Mouse (Mus musculus): ENCODE measurements around the gene Cdan1.

The Cdan1 gene

DNA sequence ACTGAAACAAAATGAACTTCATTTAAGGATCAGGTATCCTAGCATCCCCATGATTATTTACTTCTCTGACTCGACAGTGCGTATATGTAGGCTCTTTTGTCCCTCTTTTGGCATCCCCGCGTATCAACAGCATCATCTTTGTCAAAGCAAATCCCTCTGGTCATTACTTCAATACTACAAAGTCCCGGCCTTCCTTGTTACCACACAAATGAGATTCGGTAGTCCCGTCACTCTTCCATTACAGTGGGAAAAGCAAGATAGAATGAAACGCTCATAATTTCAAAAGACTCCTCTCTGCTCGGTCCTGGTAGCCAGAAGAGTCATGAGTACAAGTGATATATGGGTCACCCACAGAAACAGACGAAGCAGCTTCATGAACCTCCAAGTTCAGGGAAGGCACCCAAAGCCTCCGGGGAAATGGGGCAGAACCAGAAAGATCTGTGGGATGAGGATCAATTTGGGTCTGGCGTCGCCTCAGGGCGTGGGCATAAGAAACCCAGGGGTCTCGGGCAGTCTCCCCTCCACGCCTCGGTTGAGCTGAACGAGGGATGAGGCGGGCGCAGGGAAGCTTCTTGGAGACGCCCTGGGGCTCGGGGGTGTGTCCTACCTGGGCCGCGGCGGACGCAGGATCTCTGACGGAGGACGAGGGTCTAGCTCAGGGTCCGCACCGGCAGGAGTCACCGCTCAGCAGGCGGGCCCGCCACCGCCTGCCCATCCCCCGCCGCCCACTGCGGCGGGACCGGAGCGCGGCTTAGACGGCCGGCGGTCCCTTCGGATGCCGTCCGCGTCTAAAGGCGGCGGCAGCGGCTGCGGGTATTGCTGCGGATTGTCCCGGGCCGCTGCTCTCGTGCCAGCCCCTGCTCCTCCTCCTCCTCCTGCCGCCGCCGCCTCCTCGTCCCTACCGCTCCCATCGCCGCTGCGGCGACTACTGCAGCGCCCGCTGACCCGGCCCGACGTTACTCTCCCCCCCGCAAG lies at the start of gene Cdan1:
Cdan1 (minus strand) TSS at position 680 of the 975 bp plus-strand sequence.
- DNase-seq (ENCODE audit: low spot score), result peak; percentile 21

DNA sequence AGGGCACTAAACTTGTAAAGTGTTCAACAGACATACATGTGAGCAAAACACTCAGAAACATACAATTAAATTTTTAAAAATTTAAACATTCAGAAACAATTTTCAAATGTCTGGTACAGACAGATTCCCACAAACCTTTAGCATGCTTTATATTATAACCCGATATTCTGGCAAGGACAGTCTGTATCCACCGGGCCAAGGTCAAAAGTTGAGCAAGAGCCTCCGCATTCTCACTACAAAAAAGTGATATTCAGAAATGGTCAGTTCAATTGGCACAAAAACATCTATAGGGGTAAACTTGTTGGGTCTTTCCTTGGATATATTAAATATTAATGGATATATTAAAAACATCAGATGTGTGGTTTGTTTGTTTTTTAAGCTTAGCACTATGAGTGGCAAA lies 46.4 kb upstream of the Cdan1 start:
- no peak for DNase-seq (ENCODE audit: low spot score)

DNA sequence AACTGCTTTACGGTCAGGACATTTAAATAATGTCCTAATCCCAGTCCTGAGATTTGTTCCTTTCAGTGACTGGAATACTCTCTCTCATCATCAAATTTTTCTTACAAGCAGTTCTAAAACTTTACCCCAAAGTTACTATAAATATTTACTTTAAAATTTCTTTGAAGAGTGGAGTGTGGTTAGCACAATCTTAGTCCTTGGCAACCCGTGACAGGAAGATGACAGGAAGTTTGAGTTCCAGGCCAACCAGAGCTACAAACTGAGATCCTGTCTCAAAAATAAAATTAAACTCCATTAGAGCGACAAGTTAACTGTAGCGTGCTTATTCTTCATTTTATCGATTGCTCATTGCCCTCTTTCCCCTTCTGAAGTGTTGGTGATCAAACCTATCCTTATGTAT lies 37.7 kb upstream of the Cdan1 start:
- peak; percentile 7 for DNase-seq (ENCODE audit: low spot score)

DNA sequence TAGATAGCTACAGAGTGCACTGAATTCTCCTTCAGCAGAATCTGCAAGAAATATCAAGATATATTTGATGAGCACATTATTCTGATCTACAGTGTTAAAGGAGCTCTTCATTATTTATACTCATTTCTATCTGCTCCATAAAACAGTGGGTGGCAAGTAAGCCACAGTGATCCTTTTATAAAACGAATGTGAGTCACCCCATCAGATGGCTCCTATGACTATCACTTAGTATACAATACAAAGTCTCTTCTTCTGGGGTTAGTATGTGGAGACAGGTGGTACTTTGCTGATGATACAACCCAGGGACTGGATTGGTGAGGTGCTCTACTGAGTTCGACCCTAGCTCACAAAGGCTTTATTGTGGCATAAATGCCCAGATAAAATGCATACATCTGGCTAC lies 23.3 kb upstream of the Cdan1 start:
- DNase-seq (ENCODE audit: low spot score), result no peak

DNA sequence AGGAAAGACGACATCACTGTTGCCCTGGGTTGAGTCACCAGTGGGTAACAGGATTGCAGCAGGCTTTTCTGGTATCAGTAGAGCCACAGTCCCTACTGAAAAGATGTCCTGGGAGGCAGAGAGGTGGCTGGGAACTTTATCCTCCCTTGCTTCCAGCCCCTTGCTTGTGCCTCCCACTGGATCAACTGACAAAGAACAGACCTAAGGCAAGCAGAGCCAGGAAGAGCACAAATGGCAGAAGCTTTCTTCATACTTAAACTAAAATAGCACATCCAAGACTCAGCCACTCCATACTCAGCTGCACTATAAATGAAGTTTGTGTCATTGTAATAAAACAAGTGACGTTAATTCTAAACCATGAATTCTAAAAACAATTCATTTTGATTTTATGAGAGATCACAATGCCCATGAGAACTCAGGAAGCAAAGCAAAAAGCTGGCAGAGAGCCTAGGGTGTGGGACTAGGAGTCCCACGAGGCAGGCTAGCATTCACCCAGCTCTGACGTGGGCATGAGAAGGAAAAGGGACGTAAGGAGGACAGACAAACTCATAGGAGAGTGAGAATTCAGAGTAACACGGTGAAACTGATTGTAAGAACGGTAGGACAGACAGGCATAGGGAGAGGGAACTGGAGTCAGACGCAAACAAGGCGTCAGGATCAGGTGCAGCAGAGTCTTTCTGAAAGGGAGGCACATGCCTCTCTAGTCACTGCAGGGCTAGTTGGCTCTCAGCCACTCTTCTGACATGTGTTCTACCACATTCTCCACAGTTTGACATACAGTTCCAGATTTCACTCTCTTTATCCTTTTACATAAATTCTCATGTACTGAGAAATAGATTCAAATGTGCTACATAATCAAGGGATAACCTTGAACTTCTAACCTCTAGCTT lies 21.8 kb upstream of the Cdan1 start:
- DNase-seq (ENCODE audit: low spot score), result no peak

DNA sequence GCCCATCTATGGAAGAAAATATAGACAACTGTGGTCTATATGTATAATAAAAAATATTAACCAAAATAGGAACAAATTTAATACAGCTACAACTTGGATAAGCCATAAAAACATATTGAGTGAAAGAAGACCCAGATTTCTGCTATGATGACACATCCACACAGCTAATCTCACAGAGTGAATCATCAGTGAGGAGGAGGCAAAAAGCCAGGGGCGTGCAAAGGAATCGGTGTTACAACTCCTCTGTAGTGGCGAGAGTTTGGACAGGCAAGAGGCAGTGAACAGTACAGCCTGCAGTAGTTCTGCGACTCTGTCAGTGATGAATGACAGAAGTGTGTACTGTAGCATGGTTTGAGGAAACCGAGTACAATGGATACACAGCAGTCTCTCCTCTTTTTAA lies 17.4 kb upstream of the Cdan1 start:
- no peak for DNase-seq (ENCODE audit: low spot score)

DNA sequence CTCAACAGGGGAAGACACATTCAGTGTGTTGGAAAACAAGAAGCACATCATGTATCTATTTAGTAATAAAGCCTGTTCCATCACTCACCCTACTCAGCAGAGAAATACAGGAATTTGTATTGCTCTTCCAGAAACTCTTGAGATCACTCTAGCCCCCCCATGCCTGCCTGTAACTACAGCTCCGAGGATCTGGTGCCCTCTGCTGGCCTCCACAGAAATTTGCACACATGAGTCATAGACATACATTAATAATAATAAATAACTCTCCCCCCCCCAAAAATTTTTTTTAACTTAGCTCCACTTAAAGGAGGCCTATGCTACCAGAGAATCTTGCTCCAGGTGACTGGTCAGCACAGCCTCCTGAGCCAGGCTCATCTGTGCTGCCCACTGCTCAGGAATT lies 16.6 kb upstream of the Cdan1 start:
- no peak for DNase-seq (ENCODE audit: low spot score)

DNA sequence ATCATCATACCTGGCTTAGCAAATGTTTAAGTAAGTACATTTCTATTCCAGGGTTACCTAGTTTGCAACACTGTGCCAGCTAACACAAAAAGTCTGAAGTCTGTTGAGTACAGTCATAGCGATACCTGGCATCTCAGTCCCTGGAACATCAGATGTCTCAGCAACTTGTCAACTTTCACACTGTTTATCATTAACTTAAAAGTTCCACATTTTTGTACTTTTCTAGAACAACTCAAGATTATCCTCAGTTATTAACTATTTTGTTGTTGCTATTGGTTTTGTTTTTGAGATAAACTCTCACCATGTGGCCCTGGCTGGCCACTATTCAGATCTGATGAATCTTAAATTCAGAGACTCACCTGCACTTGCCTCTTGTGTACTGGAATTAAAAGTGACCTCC lies 13.5 kb upstream of the Cdan1 start:
- DNase-seq (ENCODE audit: low spot score), result no peak

DNA sequence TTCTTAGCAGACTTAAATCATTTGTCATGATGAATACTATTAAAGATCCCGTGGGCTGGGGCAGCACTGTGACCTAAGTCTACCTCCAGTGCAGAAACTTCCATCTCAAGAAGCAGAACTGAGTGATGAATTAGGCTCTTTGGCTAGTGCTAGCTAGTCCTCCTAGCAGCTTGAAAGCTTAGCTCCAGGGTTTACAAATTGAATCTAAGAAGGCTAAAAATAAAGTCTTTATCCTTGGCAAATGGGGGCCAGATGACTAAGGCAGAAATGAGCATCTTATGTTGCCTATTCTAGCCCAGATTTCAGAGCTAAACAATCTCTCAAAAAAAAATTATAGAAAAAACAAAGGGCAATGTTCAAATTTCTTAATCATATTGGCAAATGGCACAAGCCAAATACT lies 10.8 kb upstream of the Cdan1 start:
- no peak for DNase-seq (ENCODE audit: low spot score)

DNA sequence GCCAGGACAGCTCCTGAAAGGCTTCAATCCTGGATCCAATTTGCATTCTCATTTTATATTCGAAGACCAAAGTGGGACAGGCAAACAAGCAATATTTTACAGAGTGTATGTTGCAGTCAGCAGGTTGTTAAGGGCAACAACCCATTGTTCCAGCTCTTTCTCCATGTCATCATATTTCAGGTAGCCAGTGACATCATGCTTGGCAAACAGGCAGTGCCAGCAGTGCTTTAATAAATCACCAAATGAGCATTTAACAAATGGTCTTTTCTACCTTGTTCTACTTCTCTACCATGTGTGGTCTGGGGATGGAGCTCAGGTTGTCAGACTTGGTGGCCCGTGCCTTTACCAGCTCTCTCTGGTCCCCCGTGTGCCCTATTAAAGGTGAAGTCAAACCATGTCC lies 8.2 kb upstream of the Cdan1 start:
- no peak for DNase-seq (ENCODE audit: low spot score)

DNA sequence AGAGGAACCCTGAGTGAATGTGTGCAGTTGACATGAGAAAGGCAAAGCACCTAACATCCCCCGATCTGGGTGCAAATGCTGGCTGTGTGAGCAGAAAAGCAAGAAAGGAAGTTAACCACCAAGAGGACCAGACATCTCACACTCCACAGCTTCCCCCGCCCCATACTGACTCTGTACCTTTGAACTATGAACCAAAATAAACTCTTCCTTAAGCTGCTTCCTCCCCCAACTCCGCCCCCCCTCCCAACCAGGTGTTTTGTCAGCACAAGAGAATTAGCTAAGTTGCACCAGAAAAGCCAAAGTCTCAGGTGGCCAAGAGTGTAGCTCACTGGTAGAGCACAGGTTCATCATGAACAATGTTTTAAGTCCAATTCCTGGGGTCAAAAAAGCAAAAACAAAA lies 3.2 kb upstream of the Cdan1 start:
- DNase-seq (ENCODE audit: low spot score), result no peak

DNA sequence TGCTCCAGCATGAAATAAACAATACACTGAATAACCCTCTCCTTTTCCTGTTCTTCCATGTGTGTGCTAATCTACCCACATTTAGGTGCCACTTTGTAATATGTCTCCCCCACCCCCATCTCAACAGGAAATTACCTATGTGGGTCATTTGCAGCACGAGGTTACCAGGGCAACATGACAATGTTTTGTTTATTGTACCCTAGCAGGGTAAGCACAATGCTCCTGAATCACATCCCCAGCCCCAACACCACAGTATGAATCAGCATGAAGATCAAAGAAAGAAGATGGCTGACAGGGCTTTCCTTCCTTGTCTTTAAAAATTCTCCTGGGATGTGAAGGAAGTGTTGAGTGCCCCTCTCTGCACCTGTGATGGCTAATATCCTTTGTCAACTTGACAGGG lies 2.7 kb upstream of the Cdan1 start:
- DNase-seq (ENCODE audit: low spot score), result no peak

DNA sequence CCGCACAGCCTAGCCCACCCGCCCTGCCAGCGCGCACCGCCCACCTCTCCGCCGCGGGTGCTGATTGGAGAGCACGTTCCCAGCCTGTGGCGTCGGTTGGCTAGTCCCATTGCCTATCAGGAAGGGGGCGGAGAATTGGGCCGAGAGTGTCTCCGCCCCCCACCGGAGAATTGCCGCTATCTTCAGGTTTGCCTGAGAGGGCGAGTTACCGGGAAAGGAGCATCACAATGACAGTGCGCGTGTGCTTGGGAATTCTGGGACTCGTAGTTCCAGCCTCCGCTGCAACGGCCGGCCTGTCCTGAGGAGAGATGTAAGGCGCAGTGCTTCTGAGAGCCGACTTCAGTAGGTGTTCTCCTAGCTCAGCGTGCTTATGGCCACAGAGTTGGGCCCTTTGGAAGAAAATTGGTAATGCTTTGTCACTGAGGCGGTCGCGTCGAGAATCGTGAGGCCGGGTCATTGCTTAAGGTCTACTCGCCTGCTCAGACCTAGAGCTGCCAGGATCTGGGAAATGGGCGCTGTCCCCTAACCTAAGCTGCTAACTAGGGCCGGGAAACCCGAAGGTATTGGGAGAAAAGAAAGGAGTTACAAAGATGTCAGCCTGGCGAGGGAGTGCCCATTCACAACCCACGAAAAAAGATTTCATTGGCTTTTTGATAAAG lies 625 bp upstream of the Cdan1 start, which contains the start of gene Ttbk2:
Ttbk2 (minus strand) TSS at position 181 of the 659 bp plus-strand sequence.
- DNase-seq (ENCODE audit: low spot score), result peak; percentile 97

DNA sequence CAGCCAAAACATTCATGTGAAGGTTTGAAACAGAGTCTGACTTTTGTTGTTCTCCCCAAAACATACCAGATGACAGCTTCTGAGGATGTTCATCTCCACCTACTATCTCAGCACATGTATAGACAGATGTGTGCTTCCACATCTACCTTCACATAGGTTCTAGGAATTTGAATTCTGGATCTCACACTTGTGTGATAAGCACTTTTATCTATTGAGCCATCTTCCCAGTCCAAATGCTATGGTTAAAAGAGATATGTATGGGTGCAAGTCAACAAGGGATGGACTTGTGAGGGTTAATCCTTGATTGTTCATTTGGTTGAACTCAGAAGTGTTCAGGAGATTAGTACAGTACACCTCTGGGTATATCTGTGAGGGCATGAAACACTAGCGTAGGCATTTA lies 4.6 kb downstream of the Cdan1 start:
- DNase-seq (ENCODE audit: low spot score), result no peak

DNA sequence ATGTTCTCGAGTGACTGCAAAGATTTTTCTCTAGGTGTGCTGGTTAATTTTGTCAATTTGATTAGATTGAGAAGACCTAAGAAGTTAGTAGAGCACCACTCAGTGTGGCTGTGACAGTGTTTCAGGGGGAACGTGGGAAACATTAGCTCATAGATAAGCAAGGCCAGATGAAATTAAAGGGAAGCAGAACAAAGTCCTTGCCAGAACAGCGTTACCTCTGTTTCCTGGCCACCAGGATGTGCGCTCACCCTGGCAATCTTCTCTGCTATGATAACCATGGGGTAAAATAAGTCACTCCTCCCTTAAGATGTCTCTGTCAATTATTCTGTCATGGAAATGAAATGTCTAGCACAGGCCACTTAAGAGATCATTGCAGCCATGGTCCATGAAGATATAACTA lies 5.9 kb downstream of the Cdan1 start:
- no peak for DNase-seq (ENCODE audit: low spot score)

DNA sequence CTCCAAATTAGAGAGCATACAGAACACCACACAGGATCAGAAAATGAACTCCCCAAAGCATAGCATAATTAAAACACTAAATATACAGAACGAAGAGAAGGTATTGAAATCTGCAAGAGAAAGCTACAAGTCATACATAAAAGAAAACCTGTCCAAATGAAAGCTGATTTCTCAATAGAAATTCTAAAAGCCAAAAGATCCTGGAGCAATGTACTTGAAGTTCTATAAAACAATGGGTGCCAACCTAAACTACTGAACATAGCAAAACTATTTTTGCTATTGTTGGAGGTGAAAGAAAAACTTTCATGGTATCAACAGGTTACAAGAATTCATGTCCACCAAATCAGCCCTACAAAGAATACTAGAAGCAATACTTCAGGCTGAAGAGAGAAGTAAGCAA lies 8.7 kb downstream of the Cdan1 start:
- DNase-seq (ENCODE audit: low spot score), result no peak

DNA sequence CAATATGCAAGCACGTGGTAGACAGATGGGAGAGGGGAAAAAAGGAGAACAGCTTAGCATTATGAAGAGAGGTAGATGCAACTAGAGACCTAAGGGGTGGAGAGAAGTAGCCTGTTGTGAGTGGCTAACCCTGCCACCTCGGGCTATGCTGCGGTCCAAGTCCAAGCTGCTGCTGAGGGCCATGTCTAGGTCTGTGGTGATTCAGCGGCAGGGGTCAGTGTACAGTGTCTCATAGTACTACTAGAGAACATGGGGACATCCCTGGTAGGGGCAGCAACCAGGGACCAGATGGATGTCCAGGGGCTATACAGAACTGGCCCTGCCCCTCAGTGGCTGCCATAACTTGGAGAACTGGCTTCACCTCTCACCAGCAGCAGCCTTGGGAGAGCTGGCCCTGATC lies 14.8 kb downstream of the Cdan1 start:
- DNase-seq (ENCODE audit: low spot score), result no peak

DNA sequence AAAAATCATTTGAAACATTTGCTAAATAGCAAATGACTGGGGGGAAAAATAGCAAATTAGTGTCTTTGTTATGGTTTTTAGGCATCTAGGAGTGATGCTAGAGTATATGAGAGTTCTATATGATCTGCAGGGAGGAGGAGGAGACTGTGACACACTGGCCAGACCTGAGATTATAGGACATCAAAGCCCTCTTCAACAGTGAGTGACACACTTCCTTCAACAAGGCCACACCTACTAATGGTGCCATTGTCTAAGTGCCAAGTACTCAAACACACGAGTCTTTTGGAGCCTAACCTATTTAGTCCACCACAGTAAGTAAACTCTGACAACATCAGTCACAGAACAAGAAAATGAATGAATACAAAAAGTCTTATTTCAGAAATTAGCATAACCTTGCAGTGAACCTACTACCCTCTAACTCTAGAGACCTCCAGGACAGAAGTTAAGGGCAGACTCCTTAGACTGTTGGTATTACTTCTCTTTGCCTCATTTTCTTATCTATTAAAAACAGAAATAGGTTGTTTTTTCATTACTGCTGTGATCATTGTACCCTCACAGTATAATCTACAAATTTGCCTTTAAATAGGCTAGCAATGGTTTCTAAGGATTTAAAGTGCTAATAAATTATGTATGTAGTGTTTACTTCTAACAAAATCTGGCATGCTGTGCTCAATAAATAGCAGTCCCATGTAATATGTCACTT lies 22.8 kb downstream of the Cdan1 start:
- DNase-seq (ENCODE audit: low spot score), result no peak

DNA sequence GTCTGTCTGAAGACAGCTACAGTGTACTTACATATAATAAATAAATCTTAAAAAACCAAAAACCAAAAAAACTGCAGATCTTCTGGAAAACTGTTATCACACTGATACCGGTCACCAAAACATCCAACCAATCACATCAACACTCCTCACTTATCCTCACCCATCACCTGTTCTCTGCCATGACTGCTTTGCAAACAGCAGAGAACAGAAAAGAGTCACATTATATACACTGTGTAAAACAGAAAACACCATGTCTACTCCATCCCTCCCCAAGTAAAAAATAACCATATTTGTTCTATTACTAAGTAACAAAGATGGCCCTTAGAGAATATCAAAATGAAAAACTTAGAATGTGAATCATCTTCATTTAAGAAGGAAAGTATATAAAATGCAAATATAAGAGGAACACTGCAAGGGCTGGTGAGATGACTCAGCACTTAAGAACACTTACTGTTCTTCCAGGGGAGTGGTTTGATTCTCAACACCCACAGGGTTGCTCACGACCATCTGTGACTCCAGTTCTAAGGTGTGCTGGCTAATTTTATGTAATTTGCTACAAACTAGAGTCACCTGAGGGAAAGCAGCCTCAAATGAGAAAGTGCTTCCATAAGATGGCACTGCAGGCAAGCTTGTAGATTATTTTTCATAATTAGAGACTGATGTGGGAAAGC lies 79.5 kb downstream of the Cdan1 start:
- DNase-seq (ENCODE audit: low spot score), result no peak

DNA sequence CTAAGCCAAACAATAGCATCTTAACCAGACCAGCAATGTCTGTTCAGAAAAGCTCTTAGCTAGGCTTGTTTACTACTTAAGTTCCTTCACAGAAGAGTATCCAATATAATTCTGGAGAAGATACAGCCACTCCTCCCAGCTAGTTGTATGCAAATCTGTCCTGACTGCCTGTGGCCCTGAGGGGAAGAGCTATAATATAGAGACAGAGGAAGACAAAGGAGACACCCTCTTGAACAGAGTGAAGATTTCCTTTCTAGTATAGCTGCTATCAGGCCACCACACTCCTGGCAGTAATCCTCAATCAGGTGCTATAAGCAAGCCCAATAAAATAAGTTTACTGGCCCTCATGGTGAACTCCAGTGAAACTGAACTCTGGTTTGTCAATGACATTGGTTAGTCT lies 88.0 kb downstream of the Cdan1 start:
- no peak for DNase-seq (ENCODE audit: low spot score)

DNA sequence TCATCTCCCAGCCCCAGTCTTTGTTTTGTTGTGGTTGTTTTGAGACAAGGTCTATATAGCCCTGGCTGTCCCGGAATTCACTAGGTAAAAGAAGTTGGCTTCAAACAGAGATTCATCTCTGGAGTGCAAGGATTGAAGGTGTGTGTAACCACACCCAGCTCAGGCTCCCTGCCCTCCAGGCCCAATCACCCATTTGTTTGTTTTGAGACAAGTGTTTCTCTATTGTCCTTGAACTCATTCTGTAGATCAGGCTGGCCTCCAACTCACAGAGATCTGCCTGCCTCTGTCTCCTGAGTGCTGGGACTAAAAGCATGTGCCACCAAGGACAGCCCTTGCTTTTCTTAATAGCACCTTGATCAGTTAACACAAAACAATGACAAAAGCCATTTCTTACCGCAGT lies 101.9 kb downstream of the Cdan1 start:
- DNase-seq (ENCODE audit: low spot score), result no peak

All from lung, postnatal 25 days (tissue).